Mouse (Mus musculus): ENCODE data around the gene Prr5l. TPM values are rescaled to one million over a fixed set of nuclear protein-coding genes. Genes with fewer than 3 reads are reported as not detected.

Prr5l gene
- polyA plus RNA-seq, 1 experiment from 2014 or later: 18.0 TPM

GRCm38 (mm10) chr2:101761898-101762297, 120.9 kb downstream of the Prr5l start:
- 83% methylated on average over 1 of the region's 1 CpGs for WGBS
- no peaks in the 10 kb centered on the region for H3K9me3 ChIP-seq (replicated peaks; ENCODE audit: control insufficient read depth, low read length)
- no peak overlapping the region for H3K4me3 ChIP-seq (ENCODE audit: low read depth, low read length)
- H3K27ac ChIP-seq (replicated peaks; ENCODE audit: low read depth, low read length): no peak overlapping the region
- no peaks in the 10 kb centered on the region; the same call in 1 of the 2 replicates for H3K4me1 ChIP-seq (ENCODE audit: control insufficient read depth, insufficient read depth, low read length)
- H3K9ac ChIP-seq (replicated peaks; ENCODE audit: low read length): no peak overlapping the region
- H3K4me2 ChIP-seq (ENCODE audit: low read depth, low read length): no peak overlapping the region
- H3K36me3 ChIP-seq (replicated peaks; ENCODE audit: control insufficient read depth, insufficient read depth, low read depth, low read length): no peaks in the 10 kb centered on the region
- DNase-seq (ENCODE audit: low spot score) (no peak), ATAC-seq (replicated peaks; ENCODE audit: insufficient number of reproducible peaks, low FRiP score, low TSS enrichment, low read depth) (no peak)
- H3K27me3 ChIP-seq (ENCODE audit: control insufficient read depth, insufficient read depth, low read length): no peaks in the 10 kb centered on the region

- H3K36me3 ChIP-seq (replicated peaks; ENCODE audit: control insufficient read depth, insufficient read depth, low read depth, low read length): no peaks in the 10 kb centered on the region
- no peak overlapping the region for H3K9ac ChIP-seq (replicated peaks; ENCODE audit: low read length)
- H3K9me3 ChIP-seq (replicated peaks; ENCODE audit: control insufficient read depth, low read length): no peaks in the 10 kb centered on the region
- no peaks in the 10 kb centered on the region for H3K27me3 ChIP-seq (ENCODE audit: control insufficient read depth, insufficient read depth, low read length)
- no peak overlapping the region for H3K4me3 ChIP-seq (ENCODE audit: low read depth, low read length)
- no peak overlapping the region; the same call in 1 of the 2 replicates for H3K27ac ChIP-seq (replicated peaks; ENCODE audit: low read depth, low read length)
- no peak for ATAC-seq (replicated peaks; ENCODE audit: insufficient number of reproducible peaks, low FRiP score, low TSS enrichment, low read depth)
- WGBS: 65% methylated on average over 9 of the region's 9 CpGs
- H3K4me2 ChIP-seq (ENCODE audit: low read depth, low read length): no peak overlapping the region
- peaks cover 5% of the 10 kb centered on the region for H3K4me1 ChIP-seq (ENCODE audit: control insufficient read depth, insufficient read depth, low read length)
- DNase-seq (ENCODE audit: low spot score): peak; percentile 21
These were observed 123.1 kb downstream of the Prr5l start for GRCm38 (mm10) chr2:101759523-101760277.

- Histone ChIP-seq H3K4me3 (ENCODE audit: low read depth, low read length) (no peak overlapping the region), H3K9ac (replicated peaks; ENCODE audit: low read length) (no peak overlapping the region), H3K9me3 (replicated peaks; ENCODE audit: control insufficient read depth, low read length) (no peaks in the 10 kb centered on the region), H3K4me2 (ENCODE audit: low read depth, low read length) (no peak overlapping the region), H3K4me1 (ENCODE audit: control insufficient read depth, insufficient read depth, low read length) (peaks cover 7% of the 10 kb centered on the region), H3K36me3 (replicated peaks; ENCODE audit: control insufficient read depth, insufficient read depth, low read depth, low read length) (no peaks in the 10 kb centered on the region), H3K27me3 (ENCODE audit: control insufficient read depth, insufficient read depth, low read length) (no peaks in the 10 kb centered on the region), H3K27ac (replicated peaks; ENCODE audit: low read depth, low read length) (no peak overlapping the region)
- no peak for DNase-seq (ENCODE audit: low spot score)
- 92% methylated on average over 1 of the region's 1 CpGs for WGBS
- ATAC-seq (replicated peaks; ENCODE audit: insufficient number of reproducible peaks, low FRiP score, low TSS enrichment, low read depth): no peak
These were observed 125.0 kb downstream of the Prr5l start for GRCm38 (mm10) chr2:101757806-101758205.

GRCm38 (mm10) chr2:101756069-101756753, 126.6 kb downstream of the Prr5l start:
- DNase-seq (ENCODE audit: low spot score): no peak
- H3K4me1 ChIP-seq (ENCODE audit: control insufficient read depth, insufficient read depth, low read length): peaks cover 9% of the 10 kb centered on the region
- H3K9ac ChIP-seq (replicated peaks; ENCODE audit: low read length): no peak overlapping the region
- no peak overlapping the region for H3K27ac ChIP-seq (replicated peaks; ENCODE audit: low read depth, low read length)
- 34% methylated on average over 7 of the region's 7 CpGs for WGBS
- H3K4me3 ChIP-seq (ENCODE audit: low read depth, low read length): no peak overlapping the region
- H3K36me3 ChIP-seq (replicated peaks; ENCODE audit: control insufficient read depth, insufficient read depth, low read depth, low read length): no peaks in the 10 kb centered on the region
- no peaks in the 10 kb centered on the region for H3K27me3 ChIP-seq (ENCODE audit: control insufficient read depth, insufficient read depth, low read length)
- no peak for ATAC-seq (replicated peaks; ENCODE audit: insufficient number of reproducible peaks, low FRiP score, low TSS enrichment, low read depth)
- H3K4me2 ChIP-seq (ENCODE audit: low read depth, low read length): no peak overlapping the region
- H3K9me3 ChIP-seq (replicated peaks; ENCODE audit: control insufficient read depth, low read length): no peaks in the 10 kb centered on the region

- DNase-seq (ENCODE audit: low spot score) (peak; percentile 50), ATAC-seq (replicated peaks; ENCODE audit: insufficient number of reproducible peaks, low FRiP score, low TSS enrichment, low read depth) (no peak)
- Histone ChIP-seq H3K4me2 (ENCODE audit: low read depth, low read length) (peak overlapping the region; percentile 19; the same call in 1 of the 2 replicates), H3K9me3 (replicated peaks; ENCODE audit: control insufficient read depth, low read length) (no peaks in the 10 kb centered on the region), H3K27ac (replicated peaks; ENCODE audit: low read depth, low read length) (peak overlapping the region; percentile 52), H3K4me3 (ENCODE audit: low read depth, low read length) (no peak overlapping the region), H3K27me3 (ENCODE audit: control insufficient read depth, insufficient read depth, low read length) (no peaks in the 10 kb centered on the region), H3K36me3 (replicated peaks; ENCODE audit: control insufficient read depth, insufficient read depth, low read depth, low read length) (no peaks in the 10 kb centered on the region), H3K4me1 (ENCODE audit: control insufficient read depth, insufficient read depth, low read length) (peaks cover 9% of the 10 kb centered on the region), H3K9ac (replicated peaks; ENCODE audit: low read length) (peak overlapping the region; percentile 43)
- WGBS: 5% methylated on average over 11 of the region's 11 CpGs
These were observed 127.8 kb downstream of the Prr5l start for GRCm38 (mm10) chr2:101754939-101755555.

- Histone ChIP-seq H3K9me3 (replicated peaks; ENCODE audit: control insufficient read depth, low read length) (no peaks in the 10 kb centered on the region), H3K4me2 (ENCODE audit: low read depth, low read length) (no peak overlapping the region), H3K4me3 (ENCODE audit: low read depth, low read length) (no peak overlapping the region), H3K27me3 (ENCODE audit: control insufficient read depth, insufficient read depth, low read length) (no peaks in the 10 kb centered on the region), H3K36me3 (replicated peaks; ENCODE audit: control insufficient read depth, insufficient read depth, low read depth, low read length) (no peaks in the 10 kb centered on the region), H3K4me1 (ENCODE audit: control insufficient read depth, insufficient read depth, low read length) (peaks cover 9% of the 10 kb centered on the region), H3K27ac (replicated peaks; ENCODE audit: low read depth, low read length) (peak overlapping the region; percentile 52; the same call in 1 of the 2 replicates), H3K9ac (replicated peaks; ENCODE audit: low read length) (no peak overlapping the region)
- ATAC-seq (replicated peaks; ENCODE audit: insufficient number of reproducible peaks, low FRiP score, low TSS enrichment, low read depth): no peak
- 44% methylated on average over 4 of the region's 4 CpGs for WGBS
- DNase-seq (ENCODE audit: low spot score): peak; percentile 35
These were observed 128.4 kb downstream of the Prr5l start for GRCm38 (mm10) chr2:101754428-101754827.

GRCm38 (mm10) chr2:101752979-101753378, 129.8 kb downstream of the Prr5l start:
- DNase-seq (ENCODE audit: low spot score) (no peak), ATAC-seq (replicated peaks; ENCODE audit: insufficient number of reproducible peaks, low FRiP score, low TSS enrichment, low read depth) (no peak)
- Histone ChIP-seq H3K27ac (replicated peaks; ENCODE audit: low read depth, low read length) (no peak overlapping the region), H3K4me1 (ENCODE audit: control insufficient read depth, insufficient read depth, low read length) (peaks cover 9% of the 10 kb centered on the region), H3K4me3 (ENCODE audit: low read depth, low read length) (no peak overlapping the region), H3K9me3 (replicated peaks; ENCODE audit: control insufficient read depth, low read length) (no peaks in the 10 kb centered on the region), H3K4me2 (ENCODE audit: low read depth, low read length) (no peak overlapping the region), H3K9ac (replicated peaks; ENCODE audit: low read length) (no peak overlapping the region), H3K36me3 (replicated peaks; ENCODE audit: control insufficient read depth, insufficient read depth, low read depth, low read length) (no peaks in the 10 kb centered on the region), H3K27me3 (ENCODE audit: control insufficient read depth, insufficient read depth, low read length) (no peaks in the 10 kb centered on the region)
- 85% methylated on average over 6 of the region's 6 CpGs for WGBS

GRCm38 (mm10) chr2:101752402-101752801, 130.4 kb downstream of the Prr5l start:
- Histone ChIP-seq H3K9me3 (replicated peaks; ENCODE audit: control insufficient read depth, low read length) (no peaks in the 10 kb centered on the region), H3K27me3 (ENCODE audit: control insufficient read depth, insufficient read depth, low read length) (no peaks in the 10 kb centered on the region), H3K4me3 (ENCODE audit: low read depth, low read length) (no peak overlapping the region), H3K4me2 (ENCODE audit: low read depth, low read length) (no peak overlapping the region), H3K9ac (replicated peaks; ENCODE audit: low read length) (no peak overlapping the region), H3K4me1 (ENCODE audit: control insufficient read depth, insufficient read depth, low read length) (peaks cover 9% of the 10 kb centered on the region), H3K36me3 (replicated peaks; ENCODE audit: control insufficient read depth, insufficient read depth, low read depth, low read length) (no peaks in the 10 kb centered on the region), H3K27ac (replicated peaks; ENCODE audit: low read depth, low read length) (no peak overlapping the region)
- no peak for ATAC-seq (replicated peaks; ENCODE audit: insufficient number of reproducible peaks, low FRiP score, low TSS enrichment, low read depth)
- 81% methylated on average over 7 of the region's 7 CpGs for WGBS
- no peak for DNase-seq (ENCODE audit: low spot score)

All from embryonic facial prominence, embryonic 11.5 days (tissue).